Mouse (Mus musculus) neural tube, embryonic 12.5 days (tissue): ENCODE results near the gene Etv5. TPM values are rescaled to one million over a fixed set of nuclear protein-coding genes. Genes with fewer than 3 reads are reported as not detected.
A peak's percentile ranks its signal among the peaks of the same experiment; 100 is the strongest.

Experiments
- ATAC-seq: fragments of 200-750 bp; cut with Nextera tagmentation; 2 replicates; pipeline ENCODE4 v1.8.0; 2017; ENCODE audit warnings: low read depth, mild to moderate bottlenecking, moderate TSS enrichment, moderate library complexity; ENCODE audit not compliant: low FRiP score
- H3K27ac ChIP-seq: fragments of 300-500 bp; sonication (generic); 2 replicates; pipeline ENCODE4 v1.5.1; 2016
- H3K27me3 ChIP-seq: fragments of 300-500 bp; sonication (generic); replicated peaks from 2 replicates; pipeline ENCODE4 v1.6.1; 2016; ENCODE audit warnings: mild to moderate bottlenecking
- H3K36me3 ChIP-seq: fragments of 300-500 bp; sonication (generic); 2 replicates; pipeline ENCODE4 v1.6.1; 2016; ENCODE audit warnings: mild to moderate bottlenecking
- H3K4me1 ChIP-seq: fragments of 300-500 bp; sonication (generic); 2 replicates; pipeline ENCODE4 v1.6.1; 2016
- H3K4me2 ChIP-seq: fragments of 300-500 bp; sonication (generic); replicated peaks from 2 replicates; pipeline ENCODE4 v1.6.1; 2016; ENCODE audit warnings: mild to moderate bottlenecking
- H3K4me3 ChIP-seq: fragments of 300-500 bp; sonication (generic); 2 replicates; pipeline ENCODE4 v1.5.1; 2016
- H3K9ac ChIP-seq: fragments of 300-500 bp; sonication (generic); 2 replicates; pipeline ENCODE4 v1.6.1; 2016; ENCODE audit warnings: mild to moderate bottlenecking
- H3K9me3 ChIP-seq: fragments of 300-500 bp; sonication (generic); 2 replicates; pipeline ENCODE4 v1.6.1; 2016; ENCODE audit warnings: mild to moderate bottlenecking
- WGBS: fragments of 180-500 bp; shearing (Covaris S2); methylation state at CpG from one replicate; pipeline ENCODE4 v1.1.7; 2016; 5-methylcytosine and 5-hydroxymethylcytosine counted together
- polyA plus RNA-seq: library from polyadenylated mRNA; unstranded; fragments of >200 nt; fragmentation: Nextera tagmentation; extraction: Ambion mirVana; gene quantifications from 2 replicates; pipeline ENCODE4 v1.2.1, GENCODE M21; 2016

Etv5 gene
- polyA plus RNA-seq: 17.8 and 23.1 TPM in 2 replicates

GRCm38 (mm10) chr16:22439499-22440177, at the start of gene Etv5:
Gene Etv5, minus strand, starts transcription at chr16:22439719.
- peaks cover 19% of the 10 kb centered on the region for H3K4me1 ChIP-seq

GRCm38 (mm10) chr16:22483900-22484299, 44.4 kb upstream of the Etv5 start:
- 76% methylated on average over 1 of the region's 1 CpGs for WGBS
- Histone ChIP-seq H3K4me2 (no peak overlapping the region), H3K9me3 (no peaks in the 10 kb centered on the region), H3K4me1 (no peaks in the 10 kb centered on the region), H3K27ac (no peak overlapping the region), H3K36me3 (no peaks in the 10 kb centered on the region), H3K4me3 (no peak overlapping the region), H3K9ac (no peak overlapping the region), H3K27me3 (no peaks in the 10 kb centered on the region)
- no peak for ATAC-seq

More at GRCm38 (mm10) chr16:22439499-22440177, at the start of gene Etv5:
- Histone ChIP-seq H3K9me3 (no peaks in the 10 kb centered on the region), H3K27ac (no peak within 1 kb of the TSS), H3K36me3 (no peaks in the 10 kb centered on the region), H3K27me3 (peaks cover 56% of the 10 kb centered on the region), H3K4me3 (peak within 1 kb of the TSS; percentile 74), H3K9ac (peak within 1 kb of the TSS; percentile 70), H3K4me2 (peak within 1 kb of the TSS; percentile 100)
- peak; percentile 99 for ATAC-seq
- WGBS: under 1% methylated on average over 63 of the region's 63 CpGs

GRCm38 (mm10) chr16:22479322-22479721, 39.8 kb upstream of the Etv5 start:
- no peak overlapping the region for H3K4me3 ChIP-seq
- no peak overlapping the region for H3K9ac ChIP-seq
- H3K4me1 ChIP-seq: no peaks in the 10 kb centered on the region
- H3K27me3 ChIP-seq: no peaks in the 10 kb centered on the region
- 93% methylated on average over 8 of the region's 8 CpGs for WGBS
- H3K4me2 ChIP-seq: no peak overlapping the region
- no peak for ATAC-seq
- H3K36me3 ChIP-seq: no peaks in the 10 kb centered on the region
- no peaks in the 10 kb centered on the region for H3K9me3 ChIP-seq
- H3K27ac ChIP-seq: no peak overlapping the region

GRCm38 (mm10) chr16:22471728-22472127, 32.2 kb upstream of the Etv5 start:
- Histone ChIP-seq H3K4me2 (no peak overlapping the region), H3K27me3 (no peaks in the 10 kb centered on the region), H3K9ac (no peak overlapping the region), H3K4me3 (no peak overlapping the region), H3K36me3 (no peaks in the 10 kb centered on the region), H3K27ac (no peak overlapping the region), H3K9me3 (no peaks in the 10 kb centered on the region), H3K4me1 (no peaks in the 10 kb centered on the region)
- 86% methylated on average over 2 of the region's 2 CpGs for WGBS
- no peak for ATAC-seq

- H3K27ac ChIP-seq: no peak overlapping the region
- no peak overlapping the region for H3K9ac ChIP-seq
- no peaks in the 10 kb centered on the region for H3K4me1 ChIP-seq
- no peaks in the 10 kb centered on the region for H3K36me3 ChIP-seq
- no peak overlapping the region for H3K4me2 ChIP-seq
- ATAC-seq: no peak
- no peaks in the 10 kb centered on the region for H3K27me3 ChIP-seq
- H3K4me3 ChIP-seq: no peak overlapping the region
- H3K9me3 ChIP-seq: no peaks in the 10 kb centered on the region
- 85% methylated on average over 11 of the region's 11 CpGs for WGBS
Observed at GRCm38 (mm10) chr16:22469385-22469784, 29.9 kb upstream of the Etv5 start.

- Histone ChIP-seq H3K27ac (no peak overlapping the region), H3K4me2 (no peak overlapping the region), H3K4me3 (no peak overlapping the region), H3K9ac (no peak overlapping the region), H3K36me3 (no peaks in the 10 kb centered on the region), H3K4me1 (no peaks in the 10 kb centered on the region), H3K27me3 (no peaks in the 10 kb centered on the region), H3K9me3 (no peaks in the 10 kb centered on the region)
- no peak for ATAC-seq
- WGBS: 89% methylated on average over 2 of the region's 2 CpGs
Observed at GRCm38 (mm10) chr16:22467111-22467510, 27.6 kb upstream of the Etv5 start.

GRCm38 (mm10) chr16:22466381-22466780, 26.9 kb upstream of the Etv5 start:
- ATAC-seq: no peak
- Histone ChIP-seq H3K27me3 (no peaks in the 10 kb centered on the region), H3K36me3 (no peaks in the 10 kb centered on the region), H3K9ac (no peak overlapping the region), H3K27ac (no peak overlapping the region), H3K4me2 (no peak overlapping the region), H3K9me3 (no peaks in the 10 kb centered on the region), H3K4me3 (no peak overlapping the region), H3K4me1 (no peaks in the 10 kb centered on the region)
- WGBS: 79% methylated on average over 11 of the region's 11 CpGs

GRCm38 (mm10) chr16:22462220-22462619, 22.7 kb upstream of the Etv5 start:
- Histone ChIP-seq H3K27ac (no peak overlapping the region), H3K9ac (no peak overlapping the region), H3K4me2 (no peak overlapping the region), H3K4me1 (no peaks in the 10 kb centered on the region), H3K36me3 (no peaks in the 10 kb centered on the region), H3K4me3 (no peak overlapping the region), H3K9me3 (no peaks in the 10 kb centered on the region), H3K27me3 (no peaks in the 10 kb centered on the region)
- WGBS: 85% methylated on average over 3 of the region's 3 CpGs
- ATAC-seq: no peak

GRCm38 (mm10) chr16:22461728-22462127, 22.2 kb upstream of the Etv5 start:
- no peak overlapping the region for H3K4me3 ChIP-seq
- 79% methylated on average over 6 of the region's 6 CpGs for WGBS
- H3K4me1 ChIP-seq: no peaks in the 10 kb centered on the region
- H3K27me3 ChIP-seq: no peaks in the 10 kb centered on the region; the same call in 1 of the 2 replicates
- H3K36me3 ChIP-seq: no peaks in the 10 kb centered on the region
- ATAC-seq: no peak
- no peaks in the 10 kb centered on the region for H3K9me3 ChIP-seq
- no peak overlapping the region for H3K4me2 ChIP-seq
- H3K27ac ChIP-seq: no peak overlapping the region
- no peak overlapping the region for H3K9ac ChIP-seq

- H3K4me2 ChIP-seq: no peak overlapping the region
- ATAC-seq: no peak
- 71% methylated on average over 1 of the region's 1 CpGs for WGBS
- H3K27me3 ChIP-seq: no peaks in the 10 kb centered on the region; the same call in 1 of the 2 replicates
- no peak overlapping the region for H3K4me3 ChIP-seq
- H3K9ac ChIP-seq: no peak overlapping the region
- H3K36me3 ChIP-seq: no peaks in the 10 kb centered on the region
- H3K9me3 ChIP-seq: no peaks in the 10 kb centered on the region
- no peaks in the 10 kb centered on the region for H3K4me1 ChIP-seq
- no peak overlapping the region for H3K27ac ChIP-seq
Observed at GRCm38 (mm10) chr16:22460960-22461359, 21.4 kb upstream of the Etv5 start.

- H3K4me1 ChIP-seq: no peaks in the 10 kb centered on the region
- 90% methylated on average over 9 of the region's 9 CpGs for WGBS
- ATAC-seq: no peak
- no peak overlapping the region for H3K9ac ChIP-seq
- H3K4me3 ChIP-seq: no peak overlapping the region
- H3K27ac ChIP-seq: no peak overlapping the region
- H3K4me2 ChIP-seq: no peak overlapping the region
- no peaks in the 10 kb centered on the region for H3K9me3 ChIP-seq
- H3K27me3 ChIP-seq: no peaks in the 10 kb centered on the region; the same call in 1 of the 2 replicates
- no peaks in the 10 kb centered on the region for H3K36me3 ChIP-seq
Observed at GRCm38 (mm10) chr16:22452082-22452481, 12.6 kb upstream of the Etv5 start.

GRCm38 (mm10) chr16:22448093-22448492, 8.6 kb upstream of the Etv5 start:
- Histone ChIP-seq H3K27ac (no peak overlapping the region), H3K36me3 (no peaks in the 10 kb centered on the region), H3K27me3 (0 out of 2 replicates have a peak, but pooled peaks cover 3% of the 10 kb centered on the region), H3K9ac (no peak overlapping the region), H3K9me3 (no peaks in the 10 kb centered on the region), H3K4me1 (no peaks in the 10 kb centered on the region), H3K4me3 (no peak overlapping the region), H3K4me2 (no peak overlapping the region)
- no peak for ATAC-seq
- WGBS: 87% methylated on average over 6 of the region's 6 CpGs

- Histone ChIP-seq H3K27me3 (peaks cover 27% of the 10 kb centered on the region), H3K4me1 (peaks cover 7% of the 10 kb centered on the region; the same call in 1 of the 2 replicates), H3K4me3 (no peak overlapping the region), H3K36me3 (no peaks in the 10 kb centered on the region), H3K9me3 (no peaks in the 10 kb centered on the region), H3K4me2 (no peak overlapping the region), H3K9ac (no peak overlapping the region), H3K27ac (no peak overlapping the region)
- 74% methylated on average over 6 of the region's 6 CpGs for WGBS
- ATAC-seq: no peak
Observed at GRCm38 (mm10) chr16:22444786-22445185, 5.3 kb upstream of the Etv5 start.
